Mouse (Mus musculus) lung, adult 2 months (tissue): Measurements from ENCODE around the gene Ugt1a10.

Experiments
- CTCF ChIP-seq: fragments of 200-500 bp; IDR thresholded peaks from 2 replicates; pipeline ENCODE4 v1.5.1; 2011; ENCODE audit warnings: mild to moderate bottlenecking, low read length, control low read depth; ENCODE audit not compliant: insufficient read depth
- POLR2A ChIP-seq: fragments of 200-500 bp; IDR thresholded peaks from 2 replicates; pipeline ENCODE4 v1.6.1; 2011; ENCODE audit warnings: low read depth, mild to moderate bottlenecking, control low read depth, low read length, borderline replicate concordance; ENCODE audit errors: extremely low read depth

- TF ChIP-seq CTCF (no peak), POLR2A (no peak)
These were observed 30.9 kb downstream of the Ugt1a10 start for GRCm38 (mm10) chr1:88086125-88086524.
